7 mouse cellular contexts compared by ENCODE assay signal in the genomic region with DNA sequence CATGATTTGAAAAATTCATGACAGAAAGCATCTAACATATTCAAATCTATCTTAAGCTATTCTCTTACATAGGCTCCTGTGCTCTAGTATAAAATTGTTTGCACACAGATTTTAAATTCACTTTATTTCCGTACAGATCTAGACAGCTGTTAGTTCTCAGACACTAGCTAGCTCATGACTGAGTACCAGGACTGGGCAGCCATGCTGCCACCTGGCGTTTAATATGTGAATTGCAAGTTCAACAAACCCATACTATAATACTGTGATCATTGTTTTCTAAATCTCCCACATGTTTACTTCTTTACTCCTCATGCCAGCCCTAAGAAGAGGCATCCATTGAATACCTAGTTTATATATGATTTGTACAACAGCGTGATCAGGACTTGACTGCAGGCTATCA. TPM values are rescaled to one million over a fixed set of nuclear protein-coding genes. Genes with fewer than 3 reads are reported as not detected.
A peak's percentile ranks its signal among the peaks of the same experiment; 100 is the strongest.
DNase-seq lines count a peak whose midpoint lies in the region; ATAC-seq and TF ChIP-seq lines count a peak whose summit lies in the region.

No protein-coding gene starts in this region.

- H3K36me3 ChIP-seq in kidney, embryonic 14.5 days (ENCODE audit: control insufficient read depth, insufficient read depth, low read length) = no peaks in the 10 kb centered on the region

- peak; percentile 85 for TF ChIP-seq CTCF in lung, adult 2 months (IDR thresholded peaks at IDR 0.05; ENCODE audit: insufficient read depth, low read length)

- H3K9ac ChIP-seq in kidney, embryonic 14.5 days (ENCODE audit: low read depth, low read length) = no peak overlapping the region

- peak; percentile 60; the same call in 1 of the 2 replicates for ATAC-seq in kidney, embryonic 14.5 days (ENCODE audit: low FRiP score, low TSS enrichment)

- H3K9me3 ChIP-seq in kidney, embryonic 14.5 days (ENCODE audit: control insufficient read depth, low read length) = no peaks in the 10 kb centered on the region

- H3K4me2 ChIP-seq in kidney, embryonic 14.5 days (replicated peaks; ENCODE audit: low read depth, low read length) = no peak overlapping the region

- no peaks in the 10 kb centered on the region for H3K27me3 ChIP-seq in kidney, embryonic 14.5 days (ENCODE audit: control insufficient read depth, insufficient read depth, low read length)

- no peak overlapping the region for H3K4me3 ChIP-seq in kidney, embryonic 14.5 days (ENCODE audit: low read length)
- no peak overlapping the region for H3K4me3 ChIP-seq in lung, adult 2 months (replicated peaks; ENCODE audit: extremely low read depth, low read depth, low read length)

- H3K27ac ChIP-seq in kidney, embryonic 14.5 days (ENCODE audit: low read depth, low read length) = no peak overlapping the region

- no peaks in the 10 kb centered on the region for H3K4me1 ChIP-seq in kidney, embryonic 14.5 days (ENCODE audit: control insufficient read depth, insufficient read depth, low read length)
- H3K4me1 ChIP-seq in lung, adult 2 months (ENCODE audit: control insufficient read depth, insufficient read depth, low read length) = no peaks in the 10 kb centered on the region

- peak; percentile 77 for DNase-seq in 3T3-L1 (ENCODE audit: low read depth, low spot score)
- peak; percentile 60 for DNase-seq in CD4-positive helper T cell, adult 2 months (ENCODE audit: low read depth, low spot score)
- peak; percentile 31 for DNase-seq in c-Kit-positive CD71-negative TER-119-negative erythroid progenitor cells, embryonic 14.5 days (ENCODE audit: low read depth)
- DNase-seq in forelimb bud, embryonic 11.5 days (ENCODE audit: low read depth, low spot score) = peak; percentile 57
- peak; percentile 17 for DNase-seq in lung, adult 2 months
- DNase-seq in right cerebral cortex, postnatal 4 days = peak; percentile 27

- no peak for TF ChIP-seq POLR2A in lung, adult 2 months (IDR thresholded peaks at IDR 0.05; ENCODE audit: borderline replicate concordance, extremely low read depth, low read depth, low read length)

- WGBS in kidney, embryonic 14.5 days = 12% methylated on average over 3 of the region's 3 CpGs
- WGBS in lung, adult 2 months = 7% methylated on average over 3 of the region's 3 CpGs

RNA-seq across cellular contexts. Expression of gene D1Ertd622e, which starts 26.9 kb away (rescaled TPM):
- polyA plus RNA-seq in kidney, embryonic 14.5 days (2014; fragmentation: Nextera tagmentation; extraction: Ambion mirVana) = 15.4 and 22.5 TPM in 2 replicates
- 12.0 and 13.7 TPM in 2 replicates for polyA plus RNA-seq in lung, adult 2 months (2012; rRNA removed)

Comparison
In these comparisons a context has a peak if more than half of its experiments do, and no peak if none do; other contexts are left out.
1. DNase-seq: peak in every context shown above with its lines; median percentile 77 in 3T3-L1; 60 in CD4-positive helper T cell, adult 2 months; 57 in forelimb bud, embryonic 11.5 days; 31 in c-Kit-positive CD71-negative TER-119-negative erythroid progenitor cells, embryonic 14.5 days; 27 in right cerebral cortex, postnatal 4 days; 17 in lung, adult 2 months.